Mouse (Mus musculus) midbrain, embryonic 10.5 days (tissue): ENCODE measurements at regions not wholly inside any gene's neighbourhood (a gene's known extent, or its start where the extent isn't known, plus 50 kb on each side); places are given as distances from the start of the nearest gene placed in this dataset.
A peak's percentile ranks its signal among the peaks of the same experiment; 100 is the strongest.

Experiments
- DNase-seq: peaks from one replicate; pipeline ENCODE4 v3.0.0-alpha.2; 2017; ENCODE audit warnings: low spot score
- H3K27ac ChIP-seq: fragments of 300-500 bp; sonication (generic); replicated peaks from 2 replicates; pipeline ENCODE4 v1.5.1; 2016; ENCODE audit warnings: mild to moderate bottlenecking
- H3K27me3 ChIP-seq: fragments of 300-500 bp; sonication (generic); 2 replicates; pipeline ENCODE4 v1.6.1; 2016; ENCODE audit warnings: low read depth, mild to moderate bottlenecking; ENCODE audit not compliant: poor library complexity, severe bottlenecking
- H3K36me3 ChIP-seq: fragments of 300-500 bp; sonication (generic); 2 replicates; pipeline ENCODE4 v1.6.1; 2016; ENCODE audit warnings: mild to moderate bottlenecking, moderate library complexity
- H3K4me1 ChIP-seq: fragments of 300-500 bp; sonication (generic); 2 replicates; pipeline ENCODE4 v1.6.1; 2016
- H3K4me3 ChIP-seq: fragments of 300-500 bp; sonication (generic); 2 replicates; pipeline ENCODE4 v1.5.1; 2016; ENCODE audit warnings: mild to moderate bottlenecking, moderate library complexity
- H3K9me3 ChIP-seq: fragments of 300-500 bp; sonication (generic); replicated peaks from 2 replicates; pipeline ENCODE4 v1.6.1; 2016; ENCODE audit warnings: mild to moderate bottlenecking
- WGBS: fragments of 180-500 bp; shearing (Covaris S2); methylation state at CpG from one replicate; pipeline ENCODE4 v1.1.7; 2016; 5-methylcytosine and 5-hydroxymethylcytosine counted together

DNA sequence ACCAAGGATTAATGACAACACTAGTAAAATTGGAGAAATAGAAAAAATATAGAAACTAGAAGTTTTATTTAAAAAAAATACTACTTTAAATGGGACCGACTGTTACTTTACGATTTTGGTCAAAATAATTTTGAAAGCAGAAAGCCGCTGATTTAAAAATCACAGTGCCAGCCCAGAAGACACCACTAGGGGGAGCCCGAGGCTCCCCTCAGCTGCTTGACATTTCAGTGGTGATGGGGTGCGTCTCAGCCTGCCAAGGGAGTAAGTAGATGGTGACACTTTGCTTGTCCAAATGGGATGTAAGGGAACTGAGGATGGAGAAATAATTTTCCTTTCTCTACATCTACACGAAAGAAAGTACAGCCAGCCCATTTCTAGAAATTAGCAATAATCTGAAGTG lies 257.0 kb downstream of the Ankrd50 start:
- peak; percentile 58 for DNase-seq
- Histone ChIP-seq H3K4me1 (peaks cover 37% of the 10 kb centered on the region), H3K27ac (no peak overlapping the region), H3K4me3 (no peak overlapping the region), H3K36me3 (no peaks in the 10 kb centered on the region), H3K27me3 (no peaks in the 10 kb centered on the region), H3K9me3 (no peaks in the 10 kb centered on the region)
- 34% methylated on average over 6 of the region's 6 CpGs for WGBS

GRCm38 (mm10) chr3:38227121-38227520 lies 257.5 kb downstream of the Ankrd50 start:
- no peaks in the 10 kb centered on the region for H3K9me3 ChIP-seq
- H3K4me3 ChIP-seq = no peak overlapping the region
- H3K4me1 ChIP-seq = peaks cover 32% of the 10 kb centered on the region
- WGBS = 81% methylated on average over 9 of the region's 9 CpGs
- H3K27ac ChIP-seq = no peak overlapping the region
- H3K27me3 ChIP-seq = no peaks in the 10 kb centered on the region
- H3K36me3 ChIP-seq = no peaks in the 10 kb centered on the region
- no peak for DNase-seq

DNA sequence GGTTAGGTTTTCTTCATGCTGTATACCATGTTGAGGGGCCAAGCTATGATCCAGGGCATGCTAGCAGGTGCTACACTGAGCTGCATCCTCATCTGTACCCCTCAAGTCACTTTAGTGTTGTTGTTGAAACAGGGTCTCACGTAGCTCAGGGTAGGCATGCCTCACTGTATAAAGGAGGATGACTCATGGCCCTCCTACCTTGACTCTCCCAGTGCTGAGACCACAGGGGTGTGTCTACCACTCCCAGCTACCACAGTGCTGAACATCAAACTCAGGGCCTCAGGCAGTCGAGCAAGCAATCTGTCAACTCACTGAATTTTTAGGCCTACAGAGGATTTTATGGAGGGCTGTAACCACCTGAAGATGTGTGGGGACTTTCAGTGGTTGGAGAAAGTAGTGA lies 258.5 kb downstream of the Ankrd50 start:
- H3K4me1 ChIP-seq = peaks cover 30% of the 10 kb centered on the region
- no peaks in the 10 kb centered on the region for H3K27me3 ChIP-seq
- H3K4me3 ChIP-seq = no peak overlapping the region
- 72% methylated on average over 2 of the region's 2 CpGs for WGBS
- DNase-seq = no peak
- H3K36me3 ChIP-seq = no peaks in the 10 kb centered on the region
- H3K9me3 ChIP-seq = no peaks in the 10 kb centered on the region
- no peak overlapping the region for H3K27ac ChIP-seq

GRCm38 (mm10) chr3:38221834-38222215 lies 262.8 kb downstream of the Ankrd50 start:
- Histone ChIP-seq H3K4me1 (peaks cover 3% of the 10 kb centered on the region; the same call in 1 of the 2 replicates), H3K4me3 (no peak overlapping the region), H3K27ac (no peak overlapping the region), H3K9me3 (no peaks in the 10 kb centered on the region), H3K36me3 (no peaks in the 10 kb centered on the region), H3K27me3 (no peaks in the 10 kb centered on the region)
- WGBS = 91% methylated on average over 8 of the region's 8 CpGs
- no peak for DNase-seq

GRCm38 (mm10) chr3:38220934-38221833 lies 263.5 kb downstream of the Ankrd50 start:
- Histone ChIP-seq H3K4me1 (peaks cover 3% of the 10 kb centered on the region; the same call in 1 of the 2 replicates), H3K27me3 (no peaks in the 10 kb centered on the region), H3K36me3 (no peaks in the 10 kb centered on the region), H3K27ac (0 out of 2 replicates have a peak overlapping the region, but pooled peaks have one; percentile 13), H3K4me3 (no peak overlapping the region), H3K9me3 (no peaks in the 10 kb centered on the region)
- peak; percentile 47 for DNase-seq
- 57% methylated on average over 11 of the region's 11 CpGs for WGBS

GRCm38 (mm10) chr3:38209081-38209480 lies 275.6 kb downstream of the Ankrd50 start:
- Histone ChIP-seq H3K27ac (no peak overlapping the region), H3K9me3 (no peaks in the 10 kb centered on the region), H3K4me1 (peaks cover 13% of the 10 kb centered on the region), H3K4me3 (no peak overlapping the region), H3K36me3 (no peaks in the 10 kb centered on the region), H3K27me3 (peaks cover 10% of the 10 kb centered on the region; the same call in 1 of the 2 replicates)
- 85% methylated on average over 3 of the region's 3 CpGs for WGBS
- no peak for DNase-seq

GRCm38 (mm10) chr3:38207867-38208266 lies 276.8 kb downstream of the Ankrd50 start:
- H3K9me3 ChIP-seq = no peaks in the 10 kb centered on the region
- no peak overlapping the region for H3K4me3 ChIP-seq
- 95% methylated on average over 1 of the region's 1 CpGs for WGBS
- no peak overlapping the region for H3K27ac ChIP-seq
- peaks cover 19% of the 10 kb centered on the region; the same call in 1 of the 2 replicates for H3K27me3 ChIP-seq
- no peak for DNase-seq
- H3K4me1 ChIP-seq = peaks cover 13% of the 10 kb centered on the region
- H3K36me3 ChIP-seq = no peaks in the 10 kb centered on the region

GRCm38 (mm10) chr3:38201861-38202656 lies 282.6 kb downstream of the Ankrd50 start:
- no peak overlapping the region for H3K4me3 ChIP-seq
- H3K27me3 ChIP-seq = peaks cover 19% of the 10 kb centered on the region; the same call in 1 of the 2 replicates
- 77% methylated on average over 10 of the region's 10 CpGs for WGBS
- peaks cover 13% of the 10 kb centered on the region for H3K4me1 ChIP-seq
- DNase-seq = peak; percentile 21
- H3K9me3 ChIP-seq = no peaks in the 10 kb centered on the region
- H3K36me3 ChIP-seq = no peaks in the 10 kb centered on the region
- no peak overlapping the region for H3K27ac ChIP-seq

- no peak for DNase-seq
- no peaks in the 10 kb centered on the region for H3K36me3 ChIP-seq
- WGBS = 88% methylated on average over 4 of the region's 4 CpGs
- H3K4me1 ChIP-seq = no peaks in the 10 kb centered on the region
- H3K9me3 ChIP-seq = no peaks in the 10 kb centered on the region
- no peak overlapping the region for H3K27ac ChIP-seq
- H3K4me3 ChIP-seq = no peak overlapping the region
- no peaks in the 10 kb centered on the region for H3K27me3 ChIP-seq
These were observed 290.6 kb downstream of the Ankrd50 start for GRCm38 (mm10) chr3:38194001-38194400.

DNA sequence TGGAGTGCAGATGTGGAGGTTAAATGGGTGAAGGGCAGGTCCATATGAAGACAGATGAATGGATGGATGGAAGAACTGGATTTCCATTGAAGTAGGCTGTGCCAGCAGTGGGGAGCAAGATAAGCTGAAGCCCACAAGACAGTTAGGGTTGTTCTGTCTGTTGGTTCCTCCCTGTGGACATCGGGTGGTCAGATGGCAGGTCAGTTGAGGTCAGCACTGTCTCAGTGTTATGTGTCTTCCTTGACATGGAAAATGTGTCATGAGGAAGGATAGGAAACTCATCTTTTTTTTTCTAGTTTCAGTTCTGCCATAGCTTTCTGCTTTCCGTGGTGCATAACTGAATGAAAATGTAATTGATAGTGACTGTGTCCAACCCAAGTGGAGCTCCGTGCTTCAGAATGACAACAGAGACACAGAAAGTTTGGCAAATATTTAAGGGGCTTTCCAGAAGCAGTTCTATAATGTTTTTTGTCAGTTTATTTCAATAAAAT lies 297.2 kb downstream of the Ankrd50 start:
- no peaks in the 10 kb centered on the region for H3K27me3 ChIP-seq
- DNase-seq = no peak
- no peak overlapping the region for H3K27ac ChIP-seq
- H3K4me1 ChIP-seq = no peaks in the 10 kb centered on the region
- H3K4me3 ChIP-seq = no peak overlapping the region
- WGBS = 92% methylated on average over 3 of the region's 3 CpGs
- H3K9me3 ChIP-seq = no peaks in the 10 kb centered on the region
- no peaks in the 10 kb centered on the region for H3K36me3 ChIP-seq

GRCm38 (mm10) chr3:38186503-38186902 lies 298.1 kb downstream of the Ankrd50 start:
- H3K27me3 ChIP-seq = no peaks in the 10 kb centered on the region
- no peak for DNase-seq
- no peaks in the 10 kb centered on the region for H3K9me3 ChIP-seq
- H3K4me3 ChIP-seq = no peak overlapping the region
- no peaks in the 10 kb centered on the region for H3K4me1 ChIP-seq
- no peaks in the 10 kb centered on the region for H3K36me3 ChIP-seq
- no peak overlapping the region for H3K27ac ChIP-seq
- WGBS = 83% methylated on average over 1 of the region's 1 CpGs

DNA sequence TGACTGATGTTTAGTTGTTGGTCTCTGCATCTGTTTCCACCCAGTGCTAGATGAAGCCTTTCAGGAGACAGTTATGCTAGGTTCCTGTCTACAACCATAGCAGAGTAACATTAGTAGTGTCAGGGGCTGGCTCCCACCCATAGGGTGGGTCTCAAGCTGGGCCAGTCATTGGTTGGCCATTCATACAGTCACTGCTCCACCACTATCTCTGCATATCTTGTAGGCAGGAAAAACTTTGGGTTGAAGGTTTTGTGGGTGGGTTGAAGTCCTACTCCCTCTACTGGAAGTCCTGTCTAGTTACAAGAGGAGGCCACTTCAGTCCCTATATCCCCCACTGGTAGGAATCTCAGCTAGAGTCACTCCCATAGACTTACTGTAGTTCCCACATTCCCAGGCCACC lies 306.3 kb downstream of the Ankrd50 start:
- no peak for DNase-seq
- Histone ChIP-seq H3K27me3 (no peaks in the 10 kb centered on the region), H3K27ac (no peak overlapping the region), H3K4me1 (no peaks in the 10 kb centered on the region), H3K36me3 (no peaks in the 10 kb centered on the region), H3K9me3 (no peaks in the 10 kb centered on the region), H3K4me3 (no peak overlapping the region)

- Histone ChIP-seq H3K9me3 (no peaks in the 10 kb centered on the region), H3K4me3 (no peak overlapping the region), H3K27ac (no peak overlapping the region), H3K27me3 (no peaks in the 10 kb centered on the region), H3K4me1 (peaks cover 7% of the 10 kb centered on the region), H3K36me3 (no peaks in the 10 kb centered on the region)
- WGBS = 92% methylated on average over 12 of the region's 12 CpGs
- DNase-seq = no peak
These were observed 308.7 kb downstream of the Ankrd50 start for GRCm38 (mm10) chr3:38175946-38176345.
